Mouse (Mus musculus): ENCODE measurements around the gene Zc3h4. TPM values are rescaled to one million over a fixed set of nuclear protein-coding genes. Genes with fewer than 3 reads are reported as not detected.

Gene Zc3h4
- polyA plus RNA-seq (2012; fragmentation: generic; extraction: Trizol), result 24.8 TPM

GRCm38 (mm10) chr7:16400689-16401611, at the start of gene Zc3h4:
TSS of gene Zc3h4 (plus strand) at chr7:16400910.
- Histone ChIP-seq H3K79me2 (ENCODE audit: control insufficient read depth, insufficient read depth) (peaks cover 34% of the 10 kb centered on the region), H3K4me2 (ENCODE audit: low read depth) (peak within 1 kb of the TSS; percentile 87), H3ac (ENCODE audit: control insufficient read depth, insufficient read length) (peak within 1 kb of the TSS; percentile 65), H3K36me3 (ENCODE audit: control insufficient read depth, insufficient read depth) (no peaks in the 10 kb centered on the region), H3K27me3 (ENCODE audit: control insufficient read depth, insufficient read depth, insufficient read length) (no peaks in the 10 kb centered on the region), H3K4me3 (peak within 1 kb of the TSS; percentile 98)
- TF ChIP-seq MYOD1 (IDR thresholded peaks at IDR 0.05; ENCODE audit: control insufficient read depth in 1 of 3, insufficient read length in 2 of 3, low read depth in 2 of 3), result peak in 1 of 3 experiments; percentile 19
- peak; percentile 5 for TF ChIP-seq REST (IDR thresholded peaks at IDR 0.05; ENCODE audit: insufficient read depth, insufficient read length)
- TF ChIP-seq POLR2AphosphoS2 (IDR thresholded peaks at IDR 0.05; ENCODE audit: insufficient read length, low read depth), result peak; percentile 85
- peak; percentile 69 for TF ChIP-seq POLR2A (IDR thresholded peaks at IDR 0.05; ENCODE audit: insufficient read length, low read depth)
- no peak for TF ChIP-seq TCF12 (IDR thresholded peaks at IDR 0.05; ENCODE audit: insufficient read depth, poor library complexity, severe bottlenecking)
- no peak for TF ChIP-seq E2F4 (IDR thresholded peaks at IDR 0.05; ENCODE audit: insufficient read depth)
- no peak for TF ChIP-seq MAX (IDR thresholded peaks at IDR 0.05; ENCODE audit: low read depth)

- Histone ChIP-seq H3K4me3 (peak overlapping the region; percentile 18), H3K79me2 (ENCODE audit: control insufficient read depth, insufficient read depth) (peaks cover 31% of the 10 kb centered on the region), H3ac (ENCODE audit: control insufficient read depth, insufficient read length) (no peak overlapping the region), H3K4me2 (ENCODE audit: low read depth) (peak overlapping the region; percentile 55), H3K27me3 (ENCODE audit: control insufficient read depth, insufficient read depth, insufficient read length) (no peaks in the 10 kb centered on the region), H3K36me3 (ENCODE audit: control insufficient read depth, insufficient read depth) (peaks cover 45% of the 10 kb centered on the region)
- TF ChIP-seq MYOD1 (IDR thresholded peaks at IDR 0.05; ENCODE audit: control insufficient read depth in 1 of 3, insufficient read length in 2 of 3, low read depth in 2 of 3) (no peak), SRF (IDR thresholded peaks at IDR 0.05; ENCODE audit: control insufficient read depth, insufficient read length, low read depth) (no peak), E2F4 (IDR thresholded peaks at IDR 0.05; ENCODE audit: insufficient read depth) (no peak), TCF12 (IDR thresholded peaks at IDR 0.05; ENCODE audit: insufficient read depth, poor library complexity, severe bottlenecking) (no peak)
Measured at GRCm38 (mm10) chr7:16355854-16356594, 44.7 kb upstream of the Zc3h4 start.

- Histone ChIP-seq H3K4me3 (no peak overlapping the region), H3K27me3 (ENCODE audit: control insufficient read depth, insufficient read depth, insufficient read length) (no peaks in the 10 kb centered on the region), H3K79me2 (ENCODE audit: control insufficient read depth, insufficient read depth) (peaks cover 29% of the 10 kb centered on the region), H3ac (ENCODE audit: control insufficient read depth, insufficient read length) (no peak overlapping the region), H3K4me2 (ENCODE audit: low read depth) (no peak overlapping the region), H3K36me3 (ENCODE audit: control insufficient read depth, insufficient read depth) (peaks cover 36% of the 10 kb centered on the region)
- TF ChIP-seq MYOD1 (IDR thresholded peaks at IDR 0.05; ENCODE audit: control insufficient read depth in 1 of 3, insufficient read length in 2 of 3, low read depth in 2 of 3) (peak; percentile 19 to 94 (median 90)), POLR2A (IDR thresholded peaks at IDR 0.05; ENCODE audit: insufficient read length, low read depth) (no peak), SRF (IDR thresholded peaks at IDR 0.05; ENCODE audit: control insufficient read depth, insufficient read length, low read depth) (no peak), MYOG (IDR thresholded peaks at IDR 0.05; ENCODE audit: control insufficient read depth in 1 of 3, insufficient read depth in 1 of 3, insufficient read length in 2 of 3, low read depth in 2 of 3) (peak; percentile 70 to 98 (median 91)), USF1 (IDR thresholded peaks at IDR 0.05; ENCODE audit: low read depth) (no peak), TCF12 (IDR thresholded peaks at IDR 0.05; ENCODE audit: insufficient read depth, poor library complexity, severe bottlenecking) (peak; percentile 81), MAX (IDR thresholded peaks at IDR 0.05; ENCODE audit: low read depth) (no peak), TCF3 (IDR thresholded peaks at IDR 0.05; ENCODE audit: insufficient read length, low read depth) (peak; percentile 81), CEBPB (IDR thresholded peaks at IDR 0.05; ENCODE audit: insufficient read depth, poor library complexity, severe bottlenecking) (peak; percentile 65; the same call in 1 of the 2 replicates)
Measured at GRCm38 (mm10) chr7:16357602-16358001, 43.1 kb upstream of the Zc3h4 start.

- Histone ChIP-seq H3K79me2 (ENCODE audit: control insufficient read depth, insufficient read depth) (peaks cover 36% of the 10 kb centered on the region), H3ac (ENCODE audit: control insufficient read depth, insufficient read length) (no peak overlapping the region), H3K4me3 (no peak overlapping the region), H3K36me3 (ENCODE audit: control insufficient read depth, insufficient read depth) (peaks cover 51% of the 10 kb centered on the region), H3K4me2 (ENCODE audit: low read depth) (peak overlapping the region; percentile 46), H3K27me3 (ENCODE audit: control insufficient read depth, insufficient read depth, insufficient read length) (no peaks in the 10 kb centered on the region)
- TF ChIP-seq TCF12 (IDR thresholded peaks at IDR 0.05; ENCODE audit: insufficient read depth, poor library complexity, severe bottlenecking) (peak; percentile 37), TCF3 (IDR thresholded peaks at IDR 0.05; ENCODE audit: insufficient read length, low read depth) (no peak), MYOG (IDR thresholded peaks at IDR 0.05; ENCODE audit: control insufficient read depth in 1 of 3, insufficient read depth in 1 of 3, insufficient read length in 2 of 3, low read depth in 2 of 3) (peak in 1 of 3 experiments; percentile 2), MYOD1 (IDR thresholded peaks at IDR 0.05; ENCODE audit: control insufficient read depth in 1 of 3, insufficient read length in 2 of 3, low read depth in 2 of 3) (peak in 1 of 3 experiments; percentile 54)
Measured at GRCm38 (mm10) chr7:16364319-16364718, 36.4 kb upstream of the Zc3h4 start.
